Mouse (Mus musculus): ENCODE measurements around the gene Rpl10a.
A peak's percentile ranks its signal among the peaks of the same experiment; 100 is the strongest.
"Not testable (repeated sequence)": the region's sequence is repeated elsewhere in the genome, so short reads cannot be mapped to it uniquely, and the experiment has no call there.

Gene Rpl10a

GRCm38 (mm10) chr17:28331241-28332112, 3.2 kb downstream of the Rpl10a start:
- no peak for DNase-seq (ENCODE audit: low spot score)

- no peak for DNase-seq (ENCODE audit: low spot score)
Observed at GRCm38 (mm10) chr17:28332113-28332914, 4.0 kb downstream of the Rpl10a start.

DNA sequence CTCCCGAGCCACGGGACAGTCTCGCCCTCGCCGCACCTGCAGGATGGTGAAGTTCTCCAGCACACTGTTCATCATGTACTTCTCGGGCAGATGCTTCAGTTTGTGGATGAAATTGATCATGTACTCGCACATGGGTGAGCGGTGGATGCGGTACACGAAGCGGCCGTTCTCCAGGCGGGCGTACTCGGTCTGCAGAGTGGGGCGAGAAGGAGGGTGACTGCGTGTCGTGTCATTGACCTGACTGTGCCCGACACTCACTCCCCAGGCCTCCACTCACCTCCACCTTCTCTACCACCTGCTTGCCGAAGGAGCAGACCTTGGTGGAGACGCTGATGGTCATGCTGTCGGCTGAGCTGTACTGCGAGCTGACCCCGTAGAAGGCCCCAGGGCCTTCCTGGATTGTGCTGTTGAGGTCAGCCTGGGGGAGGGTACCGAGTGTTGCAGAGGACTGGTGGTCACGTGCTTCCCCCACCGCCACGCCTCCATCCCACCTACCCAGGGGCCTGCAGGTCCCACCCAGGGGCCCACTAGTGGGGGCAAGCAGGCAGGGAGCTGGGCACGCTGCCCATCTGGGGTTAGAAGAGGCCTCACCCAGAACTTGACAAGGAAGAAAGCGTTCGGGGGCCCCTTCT, 4.8 kb downstream of the Rpl10a start:
- DNase-seq (ENCODE audit: low spot score): no peak

DNA sequence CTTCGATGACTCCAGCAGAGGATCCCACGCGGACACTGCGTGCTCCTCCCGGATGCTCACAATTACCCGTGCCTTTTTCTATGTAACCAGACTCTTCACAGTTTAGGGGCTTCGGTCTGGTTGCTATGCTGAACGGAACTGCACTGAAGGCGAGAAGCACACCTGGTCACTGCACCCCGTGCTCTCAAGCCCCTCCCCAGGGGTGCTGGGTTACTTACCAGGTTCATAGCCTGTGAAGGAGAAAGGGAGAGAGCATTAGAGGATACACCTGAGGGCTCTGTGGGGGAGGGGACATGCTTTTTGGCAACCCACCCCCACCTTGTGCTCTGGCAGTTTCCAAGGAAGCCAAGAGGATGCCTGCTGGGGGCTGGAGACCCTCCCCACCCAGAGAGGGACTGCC, 7.0 kb downstream of the Rpl10a start:
- no peak for DNase-seq (ENCODE audit: low spot score)

DNA sequence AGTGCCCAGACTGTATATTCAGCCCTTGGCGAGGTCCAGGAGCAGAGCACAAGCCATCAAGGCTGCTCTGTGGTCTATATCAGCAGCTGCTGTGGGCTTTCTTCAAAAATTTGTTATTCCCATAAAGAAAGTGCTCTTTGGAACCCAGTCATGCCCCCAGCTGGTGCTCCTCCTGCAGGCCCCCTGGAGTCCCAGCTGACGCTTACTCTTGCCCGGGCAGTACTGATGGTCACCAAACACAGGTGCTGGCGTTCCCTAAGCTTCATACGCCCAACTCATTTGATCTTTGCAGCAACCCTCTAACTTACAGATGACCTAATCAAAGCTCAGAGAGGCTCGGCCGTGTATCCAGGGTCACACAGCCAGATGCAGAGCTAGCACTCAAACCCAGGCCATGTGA, 9.3 kb downstream of the Rpl10a start:
- no peak for DNase-seq (ENCODE audit: low spot score)

GRCm38 (mm10) chr17:28340578-28340977, 12.3 kb downstream of the Rpl10a start:
- no peak for DNase-seq (ENCODE audit: low spot score)

DNA sequence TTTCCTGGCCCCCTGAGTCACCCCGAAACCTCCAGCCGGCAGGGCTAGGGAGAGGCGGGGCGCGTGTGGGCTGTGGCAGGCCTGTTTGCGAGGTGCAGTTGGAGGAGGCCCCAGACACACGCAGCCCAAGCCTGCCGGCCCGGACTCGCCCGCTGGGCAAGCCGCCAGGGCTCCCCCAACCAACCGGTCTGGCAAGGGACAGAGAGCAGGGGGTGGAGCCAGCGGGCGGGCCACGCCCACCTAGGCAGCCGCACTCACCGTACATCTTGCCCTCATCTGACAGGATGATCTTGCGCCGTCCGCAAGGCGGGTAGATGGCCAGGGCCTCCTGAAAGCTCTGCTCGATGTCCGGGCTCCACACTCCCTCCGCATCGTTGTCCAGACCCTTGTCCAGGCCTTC, 12.8 kb downstream of the Rpl10a start:
- DNase-seq (ENCODE audit: low spot score): peak; percentile 93

GRCm38 (mm10) chr17:28344050-28344607, 15.9 kb downstream of the Rpl10a start:
- no peak for DNase-seq (ENCODE audit: low spot score)

DNA sequence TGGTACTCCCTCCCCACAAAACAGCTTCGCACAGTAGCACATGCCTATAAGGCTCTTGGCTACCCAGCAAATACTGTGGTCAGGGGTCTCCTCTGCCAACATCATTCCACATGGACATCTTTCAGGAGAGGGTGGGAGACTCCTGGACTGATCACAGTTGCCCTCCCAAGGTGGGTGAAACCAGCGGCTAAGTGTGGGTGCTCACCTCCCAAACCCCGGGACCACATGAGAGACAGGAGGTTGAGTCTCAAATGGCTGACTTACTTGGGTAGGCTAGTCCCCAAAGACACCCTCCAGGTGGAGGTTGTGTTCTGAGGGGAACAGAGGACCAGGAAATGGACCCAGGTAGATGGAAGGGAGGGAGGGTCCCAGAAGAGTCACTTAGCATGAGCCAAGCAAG, 16.4 kb downstream of the Rpl10a start:
- no peak for DNase-seq (ENCODE audit: low spot score)

DNA sequence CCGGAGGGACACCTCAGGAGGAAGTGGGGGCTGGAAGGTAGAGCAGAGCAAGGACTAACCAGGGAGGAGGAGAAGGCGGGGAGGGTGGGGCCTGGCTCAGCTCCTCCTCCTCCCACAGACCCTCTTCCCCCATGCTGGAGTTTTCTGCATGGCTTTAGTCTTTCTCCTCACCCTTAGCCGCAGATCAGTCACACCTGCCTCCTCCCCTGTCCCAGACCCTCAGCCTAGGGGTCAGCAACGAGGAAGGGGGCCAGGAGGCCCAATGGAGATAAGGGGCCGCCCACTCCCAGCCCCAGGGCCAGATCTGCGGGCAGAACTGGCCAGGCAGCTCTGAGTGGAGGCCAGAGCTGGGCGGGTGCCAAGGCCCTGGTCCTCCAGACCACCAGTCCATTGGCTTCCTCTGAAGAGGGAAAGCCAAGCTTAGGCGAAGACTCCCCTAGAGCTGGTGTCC, 17.0 kb downstream of the Rpl10a start:
- DNase-seq (ENCODE audit: low spot score): no peak

DNA sequence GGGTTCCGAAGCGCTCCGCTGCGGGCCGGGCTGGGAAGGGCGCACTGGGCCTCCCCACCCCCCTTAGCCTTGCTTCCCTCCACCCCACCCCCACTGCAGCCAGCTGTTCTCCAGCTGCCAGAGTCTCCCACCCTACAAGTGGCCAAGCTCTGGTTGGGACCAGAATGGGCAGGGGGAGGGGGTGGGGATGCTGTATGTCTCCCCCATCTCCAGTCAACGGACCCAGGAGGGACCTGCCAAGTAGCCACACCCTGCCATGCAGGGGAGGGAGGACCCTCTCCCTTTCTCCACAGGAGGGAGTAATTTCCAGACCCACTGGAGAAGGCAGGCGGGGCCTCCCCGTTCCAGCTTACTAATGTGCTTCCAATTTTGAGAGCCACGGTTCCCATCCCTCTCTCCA, 17.6 kb downstream of the Rpl10a start:
- no peak for DNase-seq (ENCODE audit: low spot score)

DNA sequence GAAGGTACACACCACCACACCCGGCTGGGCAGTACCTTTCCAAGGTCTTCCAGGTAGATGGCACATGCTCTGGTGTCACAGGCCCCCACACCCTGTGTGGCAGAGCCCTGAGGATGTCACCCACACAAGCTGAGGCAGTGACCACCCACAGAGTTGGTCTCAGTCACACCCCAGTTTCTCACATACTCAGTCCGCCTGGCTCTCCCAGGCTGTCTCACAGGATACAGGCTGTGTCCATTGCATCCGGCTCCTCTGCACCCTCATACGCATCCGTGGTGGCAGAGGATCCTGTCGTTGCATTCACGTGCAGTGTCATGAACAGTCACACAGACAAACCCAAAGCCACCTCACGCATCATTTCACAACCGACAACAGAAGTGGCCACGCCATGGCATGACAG, 19.1 kb downstream of the Rpl10a start:
- DNase-seq (ENCODE audit: low spot score): no peak

DNA sequence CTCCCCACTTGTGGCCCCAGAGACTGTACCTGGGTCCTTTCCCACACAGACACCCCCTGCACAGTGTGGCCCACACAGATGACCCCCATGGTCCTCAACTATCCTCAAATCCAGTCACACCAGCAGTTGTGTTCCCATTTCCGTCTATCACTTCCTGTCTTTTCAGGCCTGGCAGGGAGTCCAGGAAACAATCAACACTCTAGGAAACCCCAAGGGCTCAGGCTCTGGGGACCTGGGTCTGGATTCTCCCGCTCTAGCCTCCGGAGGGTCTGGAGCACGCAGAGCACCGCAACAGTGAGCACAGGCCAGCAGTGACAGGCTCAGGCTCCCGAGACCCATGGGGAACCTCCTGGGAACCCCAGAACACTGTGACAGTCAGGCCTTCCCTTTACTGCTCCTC, 19.9 kb downstream of the Rpl10a start:
- DNase-seq (ENCODE audit: low spot score): no peak

- DNase-seq (ENCODE audit: low spot score): no peak
Observed at GRCm38 (mm10) chr17:28349264-28349880, 21.1 kb downstream of the Rpl10a start.

DNA sequence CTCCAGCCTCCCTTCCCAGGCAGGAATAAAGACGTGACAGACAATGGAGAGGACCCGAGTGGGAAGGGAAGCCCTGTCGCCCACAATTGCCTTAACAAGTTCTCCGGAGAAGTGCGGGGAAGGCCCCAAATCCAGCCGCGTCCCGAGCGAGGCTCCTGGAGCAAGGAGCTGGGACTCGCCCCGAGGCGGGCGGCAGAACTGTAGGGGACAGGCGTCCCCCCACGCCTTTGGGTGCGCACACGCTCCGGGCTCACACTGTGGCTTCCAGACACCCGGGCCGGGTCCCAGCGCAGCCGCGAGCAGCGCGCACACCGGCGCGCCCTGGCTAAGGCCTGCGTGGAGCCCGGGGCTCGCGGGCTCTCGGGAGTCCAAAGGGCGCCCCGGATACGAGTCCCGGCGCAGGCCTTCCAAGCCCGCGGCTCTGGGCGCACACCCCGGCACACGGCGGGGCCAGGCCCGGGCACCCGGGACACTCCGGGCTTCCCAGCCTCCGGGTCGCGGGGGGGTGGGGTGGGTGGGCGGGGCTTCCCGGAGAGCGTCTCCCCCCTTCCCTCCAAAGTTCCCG, 21.7 kb downstream of the Rpl10a start:
- no peak for DNase-seq (ENCODE audit: low spot score)

- DNase-seq (ENCODE audit: low spot score): peak; percentile 72
Observed at GRCm38 (mm10) chr17:28350466-28351352, 22.4 kb downstream of the Rpl10a start, which contains the start of gene Tead3. Gene Tead3, minus strand, starts transcription at chr17:28350817.

DNA sequence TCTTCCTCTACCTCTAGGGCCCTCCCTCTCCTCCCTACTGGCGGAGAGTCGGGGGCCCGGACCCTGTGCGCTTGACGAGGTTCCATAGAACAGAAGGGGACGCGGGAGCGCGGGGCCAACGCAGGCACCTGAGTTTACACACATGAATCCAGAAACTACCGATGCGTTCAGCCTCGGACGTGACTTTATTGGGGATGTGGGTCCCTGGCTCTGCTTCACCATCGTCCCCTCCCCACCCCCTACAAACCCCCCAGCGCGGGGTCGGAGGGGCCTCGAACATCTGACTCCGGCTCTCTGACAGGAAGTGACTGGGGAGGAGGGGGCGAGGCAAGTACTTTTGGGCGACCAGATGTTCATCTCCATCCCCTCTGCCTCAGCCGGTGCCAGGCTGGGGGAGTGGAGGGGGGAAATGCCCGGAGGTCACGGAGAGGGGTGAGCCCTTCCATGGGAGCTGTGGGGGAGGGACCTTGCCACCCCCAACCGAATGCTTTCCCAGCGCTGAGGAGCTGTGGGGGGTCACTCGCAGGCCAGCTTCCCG, 23.2 kb downstream of the Rpl10a start:
- DNase-seq (ENCODE audit: low spot score): no peak

DNA sequence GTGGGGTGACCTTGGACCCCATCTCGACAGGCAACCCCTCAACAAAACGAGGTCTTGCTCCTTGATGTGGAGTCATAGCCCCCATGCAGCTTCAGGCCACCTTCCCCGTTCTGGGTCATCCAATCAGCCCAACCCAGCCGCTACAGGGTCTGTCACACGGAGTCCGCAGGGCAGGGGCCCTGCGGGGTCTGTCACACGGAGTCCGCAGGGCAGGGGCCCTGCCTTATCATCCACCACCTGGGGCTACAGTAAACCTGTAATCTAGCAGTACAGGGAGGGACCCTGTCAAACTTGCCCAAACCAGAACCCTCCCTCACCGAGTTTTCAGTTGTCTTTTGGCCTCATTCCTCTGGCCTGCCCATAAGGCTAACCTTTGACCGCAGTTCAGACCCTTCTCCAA, 23.7 kb downstream of the Rpl10a start:
- no peak for DNase-seq (ENCODE audit: low spot score)

DNA sequence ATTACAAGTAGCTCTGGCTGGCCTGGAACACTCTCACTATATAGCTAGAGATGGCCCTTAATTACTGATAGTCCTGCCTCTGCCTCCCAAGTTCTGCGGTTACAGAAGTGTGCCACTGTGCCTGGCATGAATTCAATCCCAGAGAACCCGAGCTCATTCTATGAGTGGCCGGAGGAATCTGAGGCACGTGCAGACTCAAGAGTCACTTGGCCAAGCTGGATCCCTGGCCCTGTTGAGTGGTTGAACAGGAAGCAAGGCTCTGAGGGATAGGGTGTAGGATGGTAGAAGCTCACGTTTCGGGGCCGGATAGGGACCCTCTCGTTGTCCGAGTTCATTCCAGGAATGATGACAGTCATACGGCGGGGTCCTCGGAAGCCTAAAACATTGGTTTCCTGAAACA, 27.6 kb downstream of the Rpl10a start:
- peak; percentile 87 for DNase-seq (ENCODE audit: low spot score)

DNA sequence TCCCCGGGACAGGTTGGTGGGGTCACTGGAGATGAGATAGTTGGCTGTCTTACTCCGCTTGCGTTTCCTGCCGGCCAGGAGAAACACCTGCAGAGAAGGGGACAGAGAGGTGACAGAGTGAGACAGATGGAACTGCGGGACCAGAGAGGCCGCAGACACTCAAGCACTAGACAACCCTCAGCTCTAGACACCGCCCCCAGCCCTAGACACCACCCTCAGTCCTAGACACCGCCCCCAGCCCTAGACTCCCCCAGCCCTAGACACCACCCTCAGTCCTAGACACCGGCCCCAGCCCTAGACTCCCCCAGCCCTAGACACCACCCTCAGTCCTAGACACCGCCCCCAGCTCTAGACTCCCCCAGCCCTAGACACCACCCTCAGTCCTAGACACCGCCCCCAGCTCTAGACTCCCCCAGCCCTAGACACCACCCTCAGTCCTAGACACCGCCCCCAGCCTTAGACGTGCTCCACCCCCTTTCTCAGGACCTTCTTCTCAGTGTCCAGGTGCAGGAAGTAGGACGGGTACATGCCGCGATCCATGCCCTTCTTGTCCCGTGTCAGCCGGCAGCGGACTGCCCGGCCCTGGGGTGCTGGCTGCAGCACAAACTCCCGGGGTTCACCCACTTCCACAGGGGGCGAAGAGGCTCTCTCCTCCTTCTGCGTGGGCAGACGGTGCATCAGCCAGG, 30.4 kb downstream of the Rpl10a start:
- DNase-seq (ENCODE audit: low spot score): not testable (repeated sequence)
